Mouse (Mus musculus): ENCODE measurements around the gene Zfp653.

Zfp653 gene

DNA sequence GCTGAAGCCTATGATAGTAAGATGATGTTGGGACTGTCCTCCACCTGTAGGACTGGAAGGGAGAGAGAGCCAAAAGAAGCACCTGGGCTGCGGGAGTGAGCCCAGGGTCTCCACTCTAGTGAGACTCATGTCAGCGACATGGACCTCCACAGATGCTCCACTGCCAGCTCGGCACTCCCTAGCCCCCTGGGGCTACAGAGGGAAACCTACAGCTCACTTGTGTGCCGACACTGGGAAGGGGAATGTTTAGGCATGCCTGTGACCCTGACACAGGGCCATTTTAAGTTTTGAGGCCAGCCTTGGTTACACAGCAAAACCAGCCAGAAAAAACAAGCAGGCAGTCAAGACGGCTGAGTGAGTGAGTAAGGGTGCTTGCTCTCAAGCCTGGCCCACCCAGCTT is 4.0 kb downstream of the Zfp653 start:
- DNase-seq = no peak

DNA sequence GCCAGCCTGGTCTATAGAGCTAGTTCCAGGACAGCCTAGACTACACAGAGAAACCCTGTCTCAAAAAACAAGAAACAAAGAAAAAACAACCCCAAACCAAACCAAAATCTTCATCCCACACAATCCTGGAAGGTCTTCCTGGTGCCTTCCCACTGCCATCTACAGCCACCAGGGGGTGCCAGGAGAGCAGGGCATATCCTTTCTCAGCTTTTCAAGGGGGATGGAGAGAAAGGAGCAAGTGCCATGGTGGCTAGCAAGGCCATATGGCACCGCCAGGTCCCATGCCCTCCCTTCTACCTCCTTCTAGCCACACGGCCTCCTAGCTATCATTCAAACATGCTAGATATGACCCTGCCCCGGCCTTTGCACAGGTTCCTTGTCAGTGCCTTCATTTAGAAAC is 4.7 kb downstream of the Zfp653 start:
- no peak for DNase-seq

GRCm38 (mm10) chr9:22065642-22066041 is 5.5 kb downstream of the Zfp653 start:
- no peak for DNase-seq

DNA sequence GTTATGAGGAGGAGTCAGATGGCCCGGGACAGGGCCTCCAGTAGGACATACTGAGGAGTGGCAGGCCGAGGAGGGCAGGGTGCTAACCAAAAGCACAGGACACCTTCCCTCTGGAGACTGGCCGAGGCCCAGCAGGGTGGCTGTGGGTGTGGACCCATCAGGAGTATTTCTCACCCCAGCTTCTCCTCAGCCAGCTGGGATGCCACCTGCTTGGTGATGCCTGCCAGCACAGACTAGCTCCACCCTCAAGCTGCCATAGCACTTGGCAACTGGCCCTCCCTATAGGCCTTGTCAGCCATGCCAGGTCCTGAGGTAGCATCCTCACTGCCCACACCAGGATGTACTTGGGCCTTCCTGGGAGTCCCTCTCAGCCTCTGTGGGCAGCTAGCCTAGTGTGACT is 6.8 kb downstream of the Zfp653 start:
- no peak for DNase-seq

DNA sequence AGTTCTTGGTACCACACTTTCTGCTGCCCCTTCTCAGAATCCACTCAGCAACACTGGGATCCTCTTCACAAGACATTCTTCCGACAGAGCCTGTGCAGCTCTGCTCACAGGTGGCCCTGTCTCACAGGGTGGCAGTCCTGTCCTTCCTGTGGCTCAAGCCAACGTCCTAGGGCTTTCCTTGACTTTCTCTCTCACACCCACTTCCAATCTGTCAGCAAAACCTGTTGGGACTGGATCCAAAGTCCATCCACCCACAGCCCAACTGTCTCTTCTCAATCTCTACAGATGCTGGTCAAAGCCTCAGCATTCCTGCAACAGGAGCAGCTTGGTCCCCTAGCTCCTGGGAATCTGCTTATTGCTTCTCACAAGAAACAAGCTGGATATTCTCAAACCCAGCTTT is 9.8 kb downstream of the Zfp653 start:
- no peak for DNase-seq

DNA sequence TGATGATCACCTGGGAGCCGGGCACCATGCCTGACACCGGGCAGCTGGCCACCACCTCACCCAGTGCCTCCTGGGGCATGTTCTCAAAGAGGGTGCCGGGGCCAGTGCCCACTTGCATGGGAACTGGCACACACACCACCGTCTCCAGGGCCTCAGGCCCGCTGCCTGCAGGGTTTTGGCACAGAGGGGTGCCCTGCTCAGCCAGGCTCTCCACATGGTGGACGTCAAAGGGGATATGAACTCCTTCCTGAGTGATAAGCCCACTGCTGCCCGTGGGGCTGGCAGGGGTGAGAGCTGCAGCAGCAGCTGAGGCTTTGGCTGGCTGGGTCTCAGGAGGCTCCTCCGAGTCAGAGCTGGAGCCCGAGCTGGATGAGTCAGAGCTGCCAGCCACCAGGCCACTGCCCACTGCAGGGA is 13.2 kb downstream of the Zfp653 start:
- no peak for DNase-seq

DNA sequence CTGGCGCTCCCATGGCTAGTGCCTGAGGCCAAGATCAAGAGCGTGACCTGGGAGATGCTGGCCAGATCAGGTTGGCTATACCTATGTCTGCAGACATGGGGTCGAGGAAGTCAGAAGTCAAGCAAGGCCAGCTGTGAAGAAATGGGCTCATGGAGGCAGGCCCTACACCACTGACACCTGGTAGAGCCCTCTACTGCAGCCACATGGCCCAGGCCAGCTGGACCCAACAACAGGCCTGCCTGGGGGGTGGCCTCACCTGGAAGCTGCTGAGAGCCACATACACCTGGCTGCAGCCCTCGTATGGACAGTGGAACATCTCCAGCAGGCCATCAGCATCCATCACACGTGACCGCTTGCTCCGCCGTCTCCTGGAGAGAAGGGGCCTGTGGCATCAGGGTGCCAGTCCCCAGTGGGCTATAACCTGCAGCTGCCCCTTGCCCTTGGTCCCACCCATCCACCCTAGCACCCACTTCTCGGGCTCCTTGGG is 14.1 kb downstream of the Zfp653 start:
- DNase-seq = no peak

DNA sequence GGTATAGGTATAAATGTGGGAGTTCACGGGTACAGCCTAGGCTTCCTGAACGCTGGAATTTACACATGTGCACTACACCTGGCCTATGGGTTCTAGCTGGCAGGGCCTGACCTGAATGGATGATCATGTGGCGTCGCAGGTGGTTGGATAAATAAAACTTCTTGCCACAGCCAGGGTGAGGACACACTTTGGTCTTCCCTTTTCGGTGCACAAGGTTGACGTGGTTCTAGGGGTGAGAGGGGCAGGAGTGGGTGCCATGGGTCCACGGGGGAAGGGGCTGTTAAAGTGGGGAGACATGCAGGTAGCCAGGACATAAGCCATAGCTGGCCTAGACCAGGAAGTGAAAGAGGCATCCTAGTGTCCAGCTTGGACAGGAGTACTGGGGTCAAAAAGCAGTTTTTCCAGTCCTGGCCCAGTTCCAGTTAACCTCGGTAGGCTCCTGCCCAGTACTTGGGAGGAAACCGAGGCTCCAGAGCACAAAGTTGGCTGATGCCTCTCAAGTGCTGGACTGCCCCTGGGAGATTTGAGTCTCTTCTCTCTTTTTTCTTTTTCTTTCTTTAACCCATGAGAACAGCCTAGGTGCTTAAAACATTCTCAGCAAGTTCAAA is 14.8 kb downstream of the Zfp653 start:
- peak; percentile 45 for DNase-seq

DNA sequence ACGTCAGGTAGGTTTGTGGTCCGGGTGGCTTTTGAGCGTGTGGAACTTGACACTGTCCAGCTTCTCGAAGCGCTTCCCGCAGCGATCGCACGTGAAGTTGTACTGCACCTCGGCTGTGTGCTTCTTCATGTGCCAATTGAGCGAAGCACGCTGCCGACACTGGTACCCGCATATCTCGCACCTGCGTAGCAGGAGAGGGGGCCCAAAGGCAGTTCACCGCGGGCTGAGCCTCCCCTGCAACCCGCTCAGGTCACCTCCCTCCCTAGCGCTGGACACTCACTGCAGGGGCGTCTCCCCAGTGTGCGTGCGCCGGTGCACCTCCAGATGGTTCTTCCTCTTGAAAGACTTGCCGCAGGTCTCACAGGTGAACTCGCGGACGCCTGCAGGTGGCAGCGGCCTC is 15.5 kb downstream of the Zfp653 start:
- DNase-seq = no peak

GRCm38 (mm10) chr9:22054411-22055076 is 16.6 kb downstream of the Zfp653 start:
- DNase-seq = peak; percentile 82

DNA sequence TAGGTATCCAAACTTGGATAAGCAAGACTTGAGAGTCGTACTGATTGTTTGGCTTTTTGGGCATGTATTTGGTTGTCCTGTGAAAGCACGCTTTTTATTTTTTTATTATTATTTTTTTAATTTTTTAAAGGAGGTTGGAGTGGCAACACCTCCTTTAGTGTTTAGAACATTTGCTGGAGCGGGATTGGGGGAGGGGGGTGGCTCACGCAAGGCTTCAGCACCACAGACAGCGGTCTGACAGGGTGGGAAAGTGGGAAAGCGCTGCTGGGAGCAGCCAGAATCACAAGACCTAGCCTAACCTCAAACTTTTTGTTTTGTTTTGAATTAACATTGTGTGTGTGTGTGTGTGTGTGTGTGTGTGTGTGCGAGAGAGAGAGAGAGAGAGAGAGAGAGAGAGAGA is 17.5 kb downstream of the Zfp653 start:
- DNase-seq = no peak

GRCm38 (mm10) chr9:22051958-22052254 is 19.3 kb downstream of the Zfp653 start, which contains the start of gene Elavl3:
Elavl3 (minus strand) TSS chr9:22052023.
- DNase-seq = no peak

DNA sequence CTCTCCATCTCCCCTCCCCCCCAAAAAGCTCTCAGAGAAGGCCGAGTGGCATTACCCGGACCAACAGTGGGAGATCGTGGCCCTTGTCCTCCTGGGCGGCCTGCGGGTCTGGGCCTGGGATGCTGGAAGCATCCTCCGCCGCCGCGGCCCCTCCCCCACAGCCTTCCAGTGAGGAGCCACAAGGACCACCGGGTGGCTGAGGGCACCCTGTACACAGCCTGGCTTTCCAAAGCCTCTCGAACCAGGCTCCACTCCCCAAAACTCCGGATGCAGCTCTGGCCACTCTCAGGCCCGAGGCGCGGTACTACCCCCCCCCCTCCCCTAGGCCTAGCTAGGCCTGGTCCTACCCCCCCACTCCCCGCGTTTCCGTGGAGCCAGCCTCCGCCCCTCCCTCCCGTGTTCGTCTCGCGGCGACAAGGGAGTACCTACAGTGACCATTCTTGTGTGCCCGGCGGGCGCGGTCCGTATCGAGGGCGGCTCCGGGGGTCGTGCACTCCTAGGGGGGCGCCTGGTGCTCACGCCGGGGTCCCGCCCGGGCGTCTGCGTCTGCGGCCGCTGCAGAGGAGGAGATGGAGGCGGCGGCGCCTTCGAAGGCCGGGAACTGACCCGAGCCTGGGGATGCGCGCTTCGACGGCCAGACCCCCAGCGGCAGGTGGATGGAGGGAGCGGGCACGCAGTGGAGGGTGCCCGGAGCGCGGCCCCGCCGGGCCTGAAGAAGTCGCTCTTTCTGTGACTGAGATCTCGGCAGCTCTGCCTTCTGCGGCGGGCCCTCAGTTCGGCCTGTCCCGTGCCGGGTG is 19.8 kb downstream of the Zfp653 start:
- no peak for DNase-seq

- peak; percentile 62 for DNase-seq
Measured at GRCm38 (mm10) chr9:22050351-22050889, 20.8 kb downstream of the Zfp653 start.

DNA sequence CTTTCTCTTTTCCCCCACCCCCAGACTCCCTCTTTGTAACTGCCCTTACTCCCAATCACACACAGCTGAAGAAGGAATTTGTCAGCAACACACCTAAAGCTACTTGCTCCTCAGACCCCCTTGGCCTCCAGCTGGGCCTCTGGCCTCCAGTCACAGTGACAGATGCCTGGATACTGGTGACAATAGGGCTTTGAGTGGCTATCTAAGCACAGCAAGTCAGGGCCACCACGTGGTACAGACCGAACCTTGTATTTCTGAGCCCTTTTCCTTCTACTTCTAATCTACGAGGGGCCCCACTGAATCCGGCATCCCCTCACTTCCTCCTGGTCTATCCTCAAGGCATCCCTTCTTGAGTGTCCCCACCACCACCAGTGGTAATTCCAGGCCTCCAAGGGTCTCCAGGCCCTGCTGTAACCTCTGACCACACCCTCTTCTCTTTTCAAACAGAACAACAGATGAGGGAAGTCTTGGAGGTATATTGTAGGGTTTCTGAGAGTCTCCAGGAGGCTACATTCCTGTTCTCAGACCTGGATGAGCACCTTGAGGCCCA is 21.4 kb downstream of the Zfp653 start:
- no peak for DNase-seq

GRCm38 (mm10) chr9:22049315-22049714 is 21.9 kb downstream of the Zfp653 start:
- no peak for DNase-seq

DNA sequence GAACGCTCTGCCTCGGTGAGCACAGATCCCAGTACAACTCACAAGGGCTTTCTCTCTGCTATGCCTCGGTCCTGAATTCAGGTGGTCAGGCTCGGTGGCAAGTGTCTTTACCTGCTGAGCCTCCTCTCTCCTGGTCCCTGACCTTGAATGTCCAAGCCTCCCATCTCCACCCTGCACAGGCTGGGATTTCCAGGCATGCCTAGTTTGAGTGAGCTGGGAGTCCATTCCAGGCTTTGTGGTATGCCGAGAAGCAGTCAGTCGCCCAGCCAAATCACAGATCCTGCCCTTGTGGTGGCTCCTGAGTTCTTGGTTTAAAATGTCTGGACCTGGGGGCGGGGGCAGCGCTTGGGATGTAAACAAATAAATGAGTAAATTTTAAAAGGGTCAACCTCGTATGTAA is 23.8 kb downstream of the Zfp653 start:
- no peak for DNase-seq

DNA sequence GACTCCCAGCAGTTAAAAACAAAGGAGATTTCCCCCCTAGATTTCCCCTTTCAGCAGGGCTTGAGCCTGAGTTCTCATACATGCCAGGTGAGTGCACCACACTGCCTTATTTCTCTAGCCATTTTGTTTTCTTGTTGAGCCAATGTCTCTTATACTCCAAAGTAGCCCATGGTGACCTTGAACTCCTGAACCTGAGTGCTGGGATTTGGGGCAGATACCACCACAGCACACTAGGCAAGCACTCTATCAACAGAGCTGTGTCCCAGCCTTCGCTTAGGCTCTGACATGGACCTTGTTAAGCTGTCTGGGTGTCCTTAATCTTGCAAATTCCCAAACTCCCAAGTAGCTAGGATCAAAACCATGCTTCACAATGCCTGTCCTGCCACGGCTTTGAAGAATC is 29.3 kb downstream of the Zfp653 start:
- no peak for DNase-seq

- no peak for DNase-seq
Measured at GRCm38 (mm10) chr9:22037826-22038225, 33.4 kb downstream of the Zfp653 start.

DNA sequence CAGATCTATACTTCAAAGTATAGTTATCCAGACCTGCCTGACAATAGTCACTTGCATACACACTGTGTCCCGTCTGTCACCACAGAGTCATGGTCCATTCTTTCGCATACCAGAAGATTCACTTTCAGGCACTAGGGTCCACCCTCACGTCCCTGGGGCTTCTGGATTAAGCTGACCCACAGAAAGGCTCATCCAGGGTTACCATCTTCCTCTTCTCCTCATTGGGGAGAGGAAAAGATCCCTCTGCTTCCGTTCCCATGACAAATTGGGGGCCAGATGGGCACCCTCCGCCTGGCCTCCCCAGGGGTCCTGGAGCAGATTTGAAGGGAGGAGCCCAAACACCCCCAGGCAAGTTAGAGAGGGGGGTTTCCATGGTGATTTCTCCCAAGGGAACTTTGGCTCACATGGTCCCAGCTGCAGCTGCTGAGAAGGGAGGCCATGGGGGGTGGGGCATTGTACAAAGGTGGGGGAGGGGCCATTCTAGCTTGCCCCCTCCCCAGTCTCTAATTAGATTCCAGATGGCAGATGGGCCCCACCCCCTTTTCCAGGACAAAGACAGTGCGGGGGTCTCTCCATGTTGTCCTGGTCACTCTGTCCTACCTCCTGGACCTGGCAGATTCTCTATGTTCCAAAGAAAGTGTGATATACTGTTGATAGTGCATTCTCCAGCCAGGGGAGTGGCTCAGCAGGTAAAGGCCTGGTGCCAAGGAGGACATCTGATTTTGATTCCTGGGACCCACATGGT is 35.7 kb downstream of the Zfp653 start:
- no peak for DNase-seq

DNA sequence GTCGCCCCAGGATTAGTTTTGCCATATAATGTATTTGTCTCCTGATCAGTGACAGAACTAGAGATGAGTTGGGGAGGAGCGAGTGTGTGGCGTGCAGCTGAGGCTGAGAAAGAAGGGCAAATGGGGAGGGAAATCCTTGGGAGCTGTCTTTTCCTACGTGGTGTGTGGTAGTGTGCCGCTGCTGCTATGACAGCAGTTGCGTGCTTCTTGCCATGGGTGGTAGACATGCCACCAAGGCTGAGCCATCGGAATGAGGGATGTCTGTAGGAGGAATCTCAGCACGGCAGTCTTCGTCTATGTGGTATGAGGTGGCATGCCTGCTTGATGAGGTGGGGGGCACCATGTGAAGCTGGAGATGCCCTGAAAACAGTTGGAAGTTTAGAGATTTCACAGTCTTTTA is 40.8 kb downstream of the Zfp653 start:
- DNase-seq = no peak

- no peak for DNase-seq
Measured at GRCm38 (mm10) chr9:22028467-22028866, 42.7 kb downstream of the Zfp653 start.

GRCm38 (mm10) chr9:22024592-22024991 is 46.6 kb downstream of the Zfp653 start:
- DNase-seq = no peak
